Comparison of ENCODE assay signal across 11 mouse cellular contexts in the genomic region with DNA sequence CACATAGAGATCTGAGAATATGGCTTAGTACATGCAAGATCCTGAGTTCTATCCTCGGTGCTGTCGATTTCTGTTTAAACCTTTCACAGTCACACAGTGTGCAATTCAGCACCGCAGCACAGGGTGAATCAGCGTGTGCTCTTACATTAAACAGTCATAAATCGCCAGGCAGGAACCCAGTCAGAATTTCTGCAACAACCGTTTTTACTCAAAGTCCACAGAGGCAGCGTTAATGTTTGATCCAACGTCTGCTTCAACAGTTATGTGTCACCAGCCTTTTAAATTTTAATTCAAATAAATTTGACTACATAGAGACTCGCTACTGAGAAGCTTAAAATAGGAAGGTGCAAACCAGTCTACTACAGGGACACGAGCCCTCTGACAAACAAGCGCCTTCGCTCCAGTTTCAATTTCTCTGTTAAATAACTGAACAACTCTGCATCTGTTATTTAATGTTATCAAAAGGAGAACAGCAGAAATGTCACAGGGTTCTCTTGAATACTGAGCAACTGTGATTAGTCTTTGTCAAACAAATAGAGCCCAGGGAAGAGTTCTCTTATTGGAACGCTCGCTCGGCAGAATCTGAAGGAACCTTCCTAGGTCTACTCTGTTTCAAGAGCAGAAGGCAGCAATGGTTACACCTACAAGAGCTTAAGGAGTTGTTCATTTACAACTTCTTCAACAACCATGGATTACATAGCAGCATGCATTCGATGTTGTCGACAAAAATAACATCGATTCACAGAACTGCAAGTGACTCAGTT.
DNase-seq lines count a peak whose midpoint lies in the region; ATAC-seq and TF ChIP-seq lines count a peak whose summit lies in the region.
"Had no signal": no experiment of that assay in that cellular context is flagged by ENCODE, and none has a peak within 500 bp of the region (broad histone marks: within the 10 kb centered on the region; RNA-seq: fewer than 3 reads in every experiment).

No protein-coding gene starts in this region.

- CTCF ChIA-PET in Patski (lab: Charles Lee): interaction anchor here (1.8 to 2.2 kb wide), 2 partner anchors 10 to 30 kb away, joined by 4 to 6 read pairs; no protein-coding TSS in a partner anchor

- no peaks in the 10 kb centered on the region for H3K27me3 ChIP-seq in Patski
- H3K27me3 ChIP-seq in liver, postnatal 0 days (ENCODE audit: insufficient read depth, low read length): no peaks in the 10 kb centered on the region
- H3K27me3 ChIP-seq in heart, embryonic 12.5 days (replicated peaks): no peaks in the 10 kb centered on the region
- H3K27me3 ChIP-seq: limb, embryonic 15.5 days had no signal

- peak; percentile 49 for DNase-seq in CD4-positive, CD25-positive, alpha-beta regulatory T cell, adult 2 months (ENCODE audit: low read depth, low spot score)
- peak; percentile 30 for DNase-seq in Patski (ENCODE audit: low read depth, low spot score)
- DNase-seq in kidney, adult 18-20 months: peak; percentile 46
- DNase-seq in liver, postnatal 0 days: no peak
- no peak for DNase-seq in urinary bladder, postnatal 25 days (ENCODE audit: low spot score)
- DNase-seq in cerebellum, adult 18-20 months: no peak
- DNase-seq: cerebellum, adult 8-10 months; right cerebral cortex, postnatal 4 days had no signal

- peak overlapping the region; percentile 55 for H3K4me2 ChIP-seq in liver, postnatal 0 days (ENCODE audit: low read depth, low read length)
- H3K4me2 ChIP-seq in heart, embryonic 12.5 days: no peak overlapping the region
- H3K4me2 ChIP-seq: limb, embryonic 15.5 days had no signal

- peak; percentile 62 for ATAC-seq in Patski
- ATAC-seq in liver, postnatal 0 days: peak; percentile 52
- no peak for ATAC-seq in heart, embryonic 12.5 days (ENCODE audit: insufficient number of reproducible peaks, low FRiP score)

- peaks cover 3% of the 10 kb centered on the region; the same call in 1 of the 2 replicates for H3K4me1 ChIP-seq in liver, postnatal 0 days (ENCODE audit: insufficient read depth)
- H3K4me1 ChIP-seq in heart, embryonic 12.5 days (replicated peaks): peaks cover 10% of the 10 kb centered on the region
- H3K4me1 ChIP-seq: limb, embryonic 15.5 days had no signal

- H3K9me3 ChIP-seq in liver, postnatal 0 days (ENCODE audit: low read length): no peaks in the 10 kb centered on the region
- H3K9me3 ChIP-seq in heart, embryonic 12.5 days (replicated peaks): no peaks in the 10 kb centered on the region
- H3K9me3 ChIP-seq: limb, embryonic 15.5 days had no signal

- peak overlapping the region; percentile 25 for H3K4me3 ChIP-seq in liver, postnatal 0 days (ENCODE audit: low read depth, low read length)
- H3K4me3 ChIP-seq in heart, embryonic 12.5 days: no peak overlapping the region
- H3K4me3 ChIP-seq: limb, embryonic 15.5 days; myocyte had no signal

- TF ChIP-seq CTCF in Patski (IDR thresholded peaks at IDR 0.05): no peak
- no peak for TF ChIP-seq CTCF in liver, postnatal 0 days (IDR thresholded peaks at IDR 0.05; ENCODE audit: low read depth)

- H3K9ac ChIP-seq in liver, postnatal 0 days (replicated peaks): no peak overlapping the region
- no peak overlapping the region for H3K9ac ChIP-seq in heart, embryonic 12.5 days
- H3K9ac ChIP-seq: limb, embryonic 15.5 days had no signal

- no peaks in the 10 kb centered on the region for H3K36me3 ChIP-seq in liver, postnatal 0 days (replicated peaks; ENCODE audit: insufficient read depth, low read length)
- no peaks in the 10 kb centered on the region for H3K36me3 ChIP-seq in heart, embryonic 12.5 days
- H3K36me3 ChIP-seq: limb, embryonic 15.5 days had no signal

- 59% methylated on average over 18 of the region's 18 CpGs for WGBS in liver, postnatal 0 days (ENCODE audit: insufficient replicate concordance)
- WGBS in heart, embryonic 12.5 days: 87% methylated on average over 18 of the region's 18 CpGs

- H3K27ac ChIP-seq in liver, postnatal 0 days (ENCODE audit: low read depth): peak overlapping the region; percentile 60
- H3K27ac ChIP-seq in heart, embryonic 12.5 days (ENCODE audit: poor library complexity, severe bottlenecking): no peak overlapping the region
- H3K27ac ChIP-seq: limb, embryonic 15.5 days had no signal

- in situ Hi-C loops in Patski (cut with MboI; ENCODE audit: low pct_unique_long_range_greater_than_20kb): loop anchor here (5.0 kb wide), 1 partner anchor 56 kb away; no protein-coding TSS in a partner anchor

- TF ChIP-seq EP300 in liver, postnatal 0 days (IDR thresholded peaks at IDR 0.05; ENCODE audit: low read depth): no peak

- POLR2A ChIA-PET in Patski (lab: Charles Lee): interaction anchor here (0.6 kb wide), 1 partner anchor 17 kb away, joined by 3 read pairs; no protein-coding TSS in a partner anchor

Comparison
In these comparisons a context has a peak if more than half of its experiments do, and no peak if none do; other contexts are left out.
1. DNase-seq: peak in CD4-positive, CD25-positive, alpha-beta regulatory T cell, adult 2 months (single experiment), Patski (single experiment) and kidney, adult 18-20 months (single experiment); none in liver, postnatal 0 days (single experiment), urinary bladder, postnatal 25 days (single experiment) and cerebellum, adult 18-20 months (0 of 2).